Mouse (Mus musculus): ENCODE data around the gene Lmx1b.

Gene Lmx1b

GRCm38 (mm10) chr2:33643721-33644713 lies 3.7 kb upstream of the Lmx1b start:
- DNase-seq (ENCODE audit: low read depth), result no peak

- peak; percentile 41 for DNase-seq (ENCODE audit: low read depth)
Measured at GRCm38 (mm10) chr2:33642650-33643458, 2.5 kb upstream of the Lmx1b start.

GRCm38 (mm10) chr2:33641859-33642571 lies 1.7 kb upstream of the Lmx1b start:
- DNase-seq (ENCODE audit: low read depth), result no peak

GRCm38 (mm10) chr2:33640978-33641858 lies 907 bp upstream of the Lmx1b start:
- DNase-seq (ENCODE audit: low read depth), result no peak

- no peak for DNase-seq (ENCODE audit: low read depth)
Measured at GRCm38 (mm10) chr2:33639301-33640170, 775 bp downstream of the Lmx1b start.

GRCm38 (mm10) chr2:33638141-33638733 lies 2.1 kb downstream of the Lmx1b start:
- DNase-seq (ENCODE audit: low read depth), result no peak

GRCm38 (mm10) chr2:33637288-33637687 lies 3.0 kb downstream of the Lmx1b start:
- DNase-seq (ENCODE audit: low read depth), result no peak

- no peak for DNase-seq (ENCODE audit: low read depth)
Measured at GRCm38 (mm10) chr2:33636628-33637188, 3.6 kb downstream of the Lmx1b start.

GRCm38 (mm10) chr2:33636117-33636521 lies 4.2 kb downstream of the Lmx1b start:
- DNase-seq (ENCODE audit: low read depth), result no peak

- DNase-seq (ENCODE audit: low read depth), result no peak
Measured at GRCm38 (mm10) chr2:33635323-33636116, 4.8 kb downstream of the Lmx1b start.

GRCm38 (mm10) chr2:33634481-33635090 lies 5.7 kb downstream of the Lmx1b start:
- DNase-seq (ENCODE audit: low read depth), result no peak

GRCm38 (mm10) chr2:33633955-33634354 lies 6.4 kb downstream of the Lmx1b start:
- no peak for DNase-seq (ENCODE audit: low read depth)

GRCm38 (mm10) chr2:33633237-33633636 lies 7.1 kb downstream of the Lmx1b start:
- DNase-seq (ENCODE audit: low read depth), result no peak

- no peak for DNase-seq (ENCODE audit: low read depth)
Measured at GRCm38 (mm10) chr2:33632551-33633059, 7.7 kb downstream of the Lmx1b start.

- no peak for DNase-seq (ENCODE audit: low read depth)
Measured at GRCm38 (mm10) chr2:33631708-33632343, 8.5 kb downstream of the Lmx1b start.

GRCm38 (mm10) chr2:33631022-33631707 lies 9.1 kb downstream of the Lmx1b start:
- no peak for DNase-seq (ENCODE audit: low read depth)

Data from c-Kit-positive CD71-positive TER-119-negative erythroid progenitor cells, embryonic 14.5 days (primary cell).